Comparison of ENCODE assay signal across 26 mouse cellular contexts in genomic region chr16:25293753-25294152, GRCm38 (mm10). TPM values are rescaled to one million over a fixed set of nuclear protein-coding genes. Genes with fewer than 3 reads are reported as not detected.
A peak's percentile ranks its signal among the peaks of the same experiment; 100 is the strongest.
DNase-seq lines count a peak whose midpoint lies in the region; ATAC-seq and TF ChIP-seq lines count a peak whose summit lies in the region.
"Had no signal": no experiment of that assay in that cellular context is flagged by ENCODE, and none has a peak within 500 bp of the region (broad histone marks: within the 10 kb centered on the region; RNA-seq: fewer than 3 reads in every experiment).

No protein-coding gene starts in this region.

- no peak for TF ChIP-seq POLR2A in brain, embryonic 14.5 days (IDR thresholded peaks at IDR 0.05; ENCODE audit: borderline replicate concordance, extremely low read depth, insufficient read depth, insufficient read length, poor library complexity, severe bottlenecking)

- TF ChIP-seq CTCF in brain, embryonic 14.5 days (IDR thresholded peaks at IDR 0.05; ENCODE audit: borderline replicate concordance, extremely low read depth, insufficient read depth, insufficient read length) = no peak

- ATAC-seq in forebrain, embryonic 13.5 days = peak; percentile 89
- ATAC-seq in forebrain, embryonic 12.5 days (ENCODE audit: low FRiP score) = no peak; the same call in 1 of the 2 replicates
- peak; percentile 78 for ATAC-seq in forebrain, embryonic 15.5 days (replicated peaks)
- ATAC-seq: activated CD4-positive, CD25-positive, alpha-beta regulatory T cell, adult 4 months; CD4-positive, CD25-positive, alpha-beta regulatory T cell, adult 4 months; Patski had no signal

- H3K4me1 ChIP-seq in forebrain, embryonic 13.5 days = 0 out of 2 replicates have a peak, but pooled peaks cover 4% of the 10 kb centered on the region
- no peaks in the 10 kb centered on the region for H3K4me1 ChIP-seq in forebrain, embryonic 12.5 days
- H3K4me1 ChIP-seq in forebrain, embryonic 15.5 days = no peaks in the 10 kb centered on the region
- no peaks in the 10 kb centered on the region for H3K4me1 ChIP-seq in forebrain, embryonic 10.5 days
- H3K4me1 ChIP-seq: embryonic facial prominence, embryonic 13.5 days; embryonic facial prominence, embryonic 15.5 days had no signal

- H3K36me3 ChIP-seq in forebrain, embryonic 13.5 days (ENCODE audit: poor library complexity, severe bottlenecking) = no peaks in the 10 kb centered on the region
- no peaks in the 10 kb centered on the region for H3K36me3 ChIP-seq in forebrain, embryonic 12.5 days (replicated peaks)
- no peaks in the 10 kb centered on the region for H3K36me3 ChIP-seq in forebrain, embryonic 15.5 days
- H3K36me3 ChIP-seq in forebrain, embryonic 10.5 days (replicated peaks) = no peaks in the 10 kb centered on the region
- H3K36me3 ChIP-seq: embryonic facial prominence, embryonic 13.5 days; embryonic facial prominence, embryonic 15.5 days; G1E had no signal

- no peak for DNase-seq in forebrain, embryonic 10.5 days (ENCODE audit: extremely low spot score, low spot score)
- DNase-seq in brain, embryonic 14.5 days (ENCODE audit: low read depth) = peak; percentile 73
- DNase-seq: adrenal gland, adult 8-10 months; adrenal gland, postnatal 14 days; adrenal gland, postnatal 36 days; B cell, adult 2 months; cerebellum, adult 11 months; cerebellum, adult 18-20 months; cerebellum, adult 8-10 months; cerebellum, adult 9-11 months; cerebellum, postnatal 14 days; cerebellum, postnatal 36 days; embryo, embryonic 11 days had no signal

- H3K4me2 ChIP-seq in forebrain, embryonic 13.5 days = no peak overlapping the region
- H3K4me2 ChIP-seq in forebrain, embryonic 12.5 days = no peak overlapping the region
- no peak overlapping the region for H3K4me2 ChIP-seq in forebrain, embryonic 15.5 days (replicated peaks)
- H3K4me2 ChIP-seq: embryonic facial prominence, embryonic 13.5 days; embryonic facial prominence, embryonic 15.5 days had no signal

- no peak overlapping the region for H3K27ac ChIP-seq in forebrain, embryonic 13.5 days
- no peak overlapping the region for H3K27ac ChIP-seq in forebrain, embryonic 12.5 days
- no peak overlapping the region for H3K27ac ChIP-seq in forebrain, embryonic 15.5 days (replicated peaks)
- H3K27ac ChIP-seq in forebrain, embryonic 10.5 days = no peak overlapping the region
- H3K27ac ChIP-seq: embryonic facial prominence, embryonic 13.5 days; embryonic facial prominence, embryonic 15.5 days had no signal

- H3K9me3 ChIP-seq in forebrain, embryonic 13.5 days (replicated peaks) = no peaks in the 10 kb centered on the region
- no peaks in the 10 kb centered on the region for H3K9me3 ChIP-seq in forebrain, embryonic 12.5 days
- H3K9me3 ChIP-seq in forebrain, embryonic 15.5 days = no peaks in the 10 kb centered on the region
- H3K9me3 ChIP-seq in forebrain, embryonic 10.5 days = no peaks in the 10 kb centered on the region
- H3K9me3 ChIP-seq: embryonic facial prominence, embryonic 13.5 days; embryonic facial prominence, embryonic 15.5 days had no signal

- no peak overlapping the region for H3K9ac ChIP-seq in forebrain, embryonic 13.5 days
- no peak overlapping the region for H3K9ac ChIP-seq in forebrain, embryonic 12.5 days
- no peak overlapping the region for H3K9ac ChIP-seq in forebrain, embryonic 15.5 days (replicated peaks)
- H3K9ac ChIP-seq: embryonic facial prominence, embryonic 13.5 days; embryonic facial prominence, embryonic 15.5 days had no signal

- H3K4me3 ChIP-seq in forebrain, embryonic 13.5 days = no peak overlapping the region
- no peak overlapping the region for H3K4me3 ChIP-seq in forebrain, embryonic 12.5 days (replicated peaks)
- no peak overlapping the region for H3K4me3 ChIP-seq in forebrain, embryonic 15.5 days
- H3K4me3 ChIP-seq in forebrain, embryonic 10.5 days = no peak overlapping the region
- H3K4me3 ChIP-seq: embryonic facial prominence, embryonic 13.5 days; embryonic facial prominence, embryonic 15.5 days; erythroblast, embryonic 14.5 days had no signal

- 23% methylated on average over 2 of the region's 2 CpGs for WGBS in forebrain, embryonic 13.5 days
- 45% methylated on average over 2 of the region's 2 CpGs for WGBS in forebrain, embryonic 12.5 days
- 10% methylated on average over 2 of the region's 2 CpGs for WGBS in forebrain, embryonic 15.5 days
- 79% methylated on average over 2 of the region's 2 CpGs for WGBS in forebrain, embryonic 10.5 days

- no peaks in the 10 kb centered on the region for H3K27me3 ChIP-seq in forebrain, embryonic 13.5 days
- no peaks in the 10 kb centered on the region for H3K27me3 ChIP-seq in forebrain, embryonic 12.5 days
- H3K27me3 ChIP-seq in forebrain, embryonic 15.5 days = no peaks in the 10 kb centered on the region
- H3K27me3 ChIP-seq in forebrain, embryonic 10.5 days (ENCODE audit: poor library complexity, severe bottlenecking) = no peaks in the 10 kb centered on the region
- H3K27me3 ChIP-seq: CH12.LX; embryonic facial prominence, embryonic 13.5 days; embryonic facial prominence, embryonic 15.5 days had no signal

RNA-seq across cellular contexts. Expression of gene Tprg, which starts 7.1 kb away (rescaled TPM):
- polyA plus RNA-seq in forebrain, embryonic 13.5 days (2015; fragmentation: Nextera tagmentation; extraction: Ambion mirVana) = not detected in 2 replicates
- not detected in 2 replicates for polyA plus RNA-seq in forebrain, embryonic 12.5 days (2016; fragmentation: Nextera tagmentation; extraction: Ambion mirVana)
- polyA plus RNA-seq in forebrain, embryonic 15.5 days (2015; fragmentation: Nextera tagmentation; extraction: Ambion mirVana) = not detected in 2 replicates
- not detected in 2 replicates for polyA plus RNA-seq in forebrain, embryonic 10.5 days (2016; fragmentation: Nextera tagmentation; extraction: Ambion mirVana)
- not detected in 2 replicates for polyA plus RNA-seq in brain, embryonic 14.5 days (2012; rRNA removed)
- polyA plus RNA-seq: activated CD4-positive, CD25-positive, alpha-beta regulatory T cell, adult 4 months; CD4-positive, CD25-positive, alpha-beta regulatory T cell, adult 4 months; embryonic facial prominence, embryonic 11.5 days; erythroblast, embryonic 14.5 days; frontal cortex, adult 2 months; G1E had no signal
